Mouse (Mus musculus) right cerebral cortex, postnatal 25 days (tissue): ENCODE measurements at regions not wholly inside any gene's neighbourhood (a gene's known extent, or its start where the extent isn't known, plus 50 kb on each side); places are given as distances from the start of the nearest gene placed in this dataset.

Source experiments
- DNase-seq: peaks from one replicate; pipeline ENCODE4 v3.0.0; 2022

GRCm38 (mm10) chr3:14952169-14952729 is 66.2 kb downstream of the Car2 start:
- DNase-seq, result no peak

GRCm38 (mm10) chr3:14952951-14953350 is 66.9 kb downstream of the Car2 start:
- DNase-seq, result no peak

- no peak for DNase-seq
These were observed 71.4 kb downstream of the Car2 start for GRCm38 (mm10) chr3:14957481-14957880.

DNA sequence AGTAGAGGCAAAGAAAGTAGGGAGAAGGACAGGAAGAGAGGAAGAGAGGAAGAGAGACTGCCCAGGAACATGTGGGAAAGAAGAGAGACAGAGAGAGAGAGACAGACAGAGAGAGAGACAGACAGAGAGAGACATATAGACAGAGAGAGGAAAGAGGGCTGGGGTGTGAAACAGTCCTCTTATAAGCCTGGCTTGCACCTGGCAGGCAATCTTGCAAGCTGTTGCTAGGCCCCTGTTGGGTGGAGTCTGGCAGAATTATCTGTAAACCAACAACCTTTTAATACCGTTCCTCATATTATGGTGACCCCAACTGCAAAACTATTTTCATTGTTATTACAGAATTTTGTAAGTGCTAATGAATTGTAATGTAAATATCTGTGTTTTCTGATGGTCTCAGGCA is 72.2 kb downstream of the Car2 start:
- no peak for DNase-seq

DNA sequence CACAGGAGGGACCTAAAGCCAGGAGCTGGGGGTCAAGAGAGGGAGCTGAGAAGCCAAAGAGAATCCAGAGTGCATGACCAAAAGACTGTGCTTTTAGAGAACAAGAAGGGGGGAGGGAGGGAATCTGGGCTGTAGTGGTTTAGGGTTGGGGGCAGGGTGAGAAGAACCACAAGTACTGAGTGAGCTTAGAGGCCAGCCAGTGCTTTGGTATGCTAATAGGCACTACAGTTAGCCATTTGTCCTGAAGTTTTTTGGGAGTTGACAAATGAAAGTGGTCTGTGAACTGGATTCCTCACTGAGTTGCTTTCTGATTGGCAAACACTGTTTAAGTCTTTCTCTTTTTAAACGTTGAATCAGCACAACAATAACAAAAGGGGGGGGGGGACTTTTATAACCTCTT is 73.5 kb downstream of the Car2 start:
- no peak for DNase-seq

- DNase-seq, result no peak
These were observed 78.7 kb downstream of the Car2 start for GRCm38 (mm10) chr3:14964795-14965194.

DNA sequence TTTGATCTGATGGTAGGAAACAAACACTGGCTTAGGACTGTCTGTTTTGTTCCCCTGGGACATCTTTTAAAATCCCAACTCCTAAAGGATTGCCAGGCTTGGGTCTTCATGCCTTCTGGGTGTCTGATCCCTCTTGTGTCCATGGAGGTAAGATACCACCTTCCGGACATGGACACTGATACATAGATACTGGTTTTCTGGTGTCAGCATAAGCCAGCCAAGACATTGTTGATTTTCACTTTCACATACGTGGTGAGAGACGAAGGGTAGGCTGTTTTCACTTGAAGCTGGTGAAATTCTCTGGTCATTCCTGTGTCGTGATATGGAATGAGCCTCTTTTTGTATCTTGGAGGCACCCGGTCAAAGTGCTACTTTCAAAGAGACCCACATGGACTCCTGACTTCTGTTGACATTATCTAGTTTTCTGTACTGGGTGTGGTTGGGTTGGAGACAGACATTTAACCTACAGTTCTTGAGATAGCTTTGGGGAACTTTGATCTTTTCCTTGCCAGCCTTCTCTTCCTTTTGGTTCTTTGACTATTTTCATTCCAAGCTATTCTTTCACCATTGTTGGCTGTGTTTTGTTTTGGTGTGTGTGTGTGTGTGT is 79.5 kb downstream of the Car2 start:
- DNase-seq, result no peak

DNA sequence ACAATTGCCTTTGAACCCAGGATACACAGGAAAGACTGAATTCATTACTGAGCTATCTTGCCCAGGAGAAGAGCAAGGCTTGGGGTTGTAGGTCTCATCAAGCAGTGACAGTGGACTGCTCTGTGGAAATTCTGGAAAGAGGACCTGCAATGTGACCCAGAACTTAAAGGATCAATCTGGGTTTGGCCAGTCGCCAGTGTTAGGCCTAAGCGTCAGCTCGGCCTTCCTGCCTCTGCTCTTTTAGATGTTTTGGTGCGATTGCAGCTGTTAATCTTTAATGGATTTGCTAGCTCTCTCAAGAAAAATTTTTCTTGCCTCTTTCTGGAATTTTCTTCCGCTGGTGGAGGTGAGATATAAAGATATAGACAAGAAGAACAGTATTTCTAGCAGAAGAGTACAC is 81.2 kb downstream of the Car2 start:
- DNase-seq, result no peak

DNA sequence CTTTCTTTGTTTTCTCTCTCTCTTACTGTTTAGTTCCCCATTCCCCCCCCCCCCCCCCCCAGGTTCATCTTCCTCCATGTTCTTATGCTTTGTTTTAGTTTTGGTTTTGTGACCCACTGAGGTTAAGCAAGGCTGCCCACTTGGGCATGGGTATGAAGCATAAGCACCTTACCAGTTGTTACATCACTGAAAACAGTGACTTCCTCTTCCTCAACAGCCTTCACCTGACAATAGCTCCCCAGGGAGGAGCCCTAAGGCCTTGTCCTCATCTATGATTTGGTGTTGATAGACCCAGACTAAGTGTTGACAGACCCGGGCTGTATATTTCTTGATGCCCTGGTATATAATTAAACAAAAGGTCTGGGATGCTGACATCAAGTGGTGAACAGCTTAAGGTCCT is 82.3 kb downstream of the Car2 start:
- DNase-seq, result no peak

- DNase-seq, result no peak
These were observed 83.6 kb downstream of the Car2 start for GRCm38 (mm10) chr3:14969698-14970097.

- no peak for DNase-seq
These were observed 85.6 kb downstream of the Car2 start for GRCm38 (mm10) chr3:14971647-14972046.

- DNase-seq, result no peak
These were observed 88.7 kb downstream of the Car2 start for GRCm38 (mm10) chr3:14974758-14975157.

- no peak for DNase-seq
These were observed 89.1 kb downstream of the Car2 start for GRCm38 (mm10) chr3:14975203-14975602.

DNA sequence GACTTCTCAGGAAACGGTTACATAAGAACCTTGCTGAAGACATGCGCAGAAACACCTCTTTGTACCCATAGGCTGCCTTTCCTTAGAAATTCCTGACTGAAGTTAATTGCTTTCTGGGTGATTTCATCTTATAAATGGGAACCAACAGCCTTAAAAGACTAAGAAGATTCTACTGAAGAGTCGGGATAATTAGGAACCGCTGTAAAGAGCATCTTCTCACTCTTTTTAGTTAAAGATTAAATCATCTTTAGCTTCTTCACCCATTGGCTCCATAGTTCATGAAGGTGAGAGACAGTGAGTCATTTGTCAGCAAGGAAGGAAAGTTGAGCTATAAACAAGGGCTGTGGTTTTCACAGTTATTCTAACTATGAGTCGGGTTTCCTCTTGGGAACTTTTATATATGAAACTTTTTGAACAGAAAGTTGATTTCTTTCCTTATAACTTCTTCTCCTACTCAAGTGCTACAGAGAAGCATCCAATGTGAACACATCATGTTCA is 93.1 kb downstream of the Car2 start:
- no peak for DNase-seq

DNA sequence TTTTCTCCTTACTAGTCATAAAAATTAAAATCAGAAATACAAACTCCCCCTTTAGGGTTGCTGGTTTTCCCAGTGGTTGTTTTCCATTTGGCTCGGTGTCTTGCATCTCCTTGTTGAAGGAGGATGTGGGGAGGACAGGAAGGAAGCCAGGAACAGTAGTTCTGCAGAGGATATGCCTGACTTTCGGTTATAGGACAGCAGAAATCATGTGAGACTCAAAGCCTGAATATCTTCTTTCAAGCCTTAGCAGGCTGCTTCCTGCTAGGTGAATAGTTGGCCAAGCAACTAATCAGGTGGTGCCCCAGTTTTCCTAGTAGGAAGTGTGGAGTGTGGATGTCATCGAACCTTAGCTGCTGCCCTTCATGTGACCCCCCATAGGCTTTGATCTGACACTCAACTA is 103.6 kb downstream of the Car2 start:
- DNase-seq, result no peak

- no peak for DNase-seq
These were observed 107.9 kb downstream of the Car2 start for GRCm38 (mm10) chr3:14993936-14994335.

DNA sequence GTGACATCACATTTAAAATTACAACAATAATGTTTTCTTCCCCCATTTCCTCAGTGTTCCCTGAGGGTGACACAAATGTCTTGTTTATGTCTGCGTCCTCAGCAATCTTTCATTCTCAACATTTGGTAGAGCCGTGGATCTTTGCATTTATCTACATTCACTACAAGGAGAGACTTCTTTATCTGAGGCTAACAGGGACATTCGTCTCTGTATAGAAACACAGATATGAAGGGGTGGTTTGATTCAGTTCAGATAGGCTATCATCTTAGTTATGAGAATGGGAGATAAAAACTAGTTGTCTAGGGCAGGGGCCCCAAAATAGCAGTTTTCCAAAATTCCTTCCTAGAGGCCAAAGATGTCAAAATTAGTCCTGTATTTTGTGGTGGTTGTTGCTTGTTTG is 111.2 kb downstream of the Car2 start:
- DNase-seq, result no peak

DNA sequence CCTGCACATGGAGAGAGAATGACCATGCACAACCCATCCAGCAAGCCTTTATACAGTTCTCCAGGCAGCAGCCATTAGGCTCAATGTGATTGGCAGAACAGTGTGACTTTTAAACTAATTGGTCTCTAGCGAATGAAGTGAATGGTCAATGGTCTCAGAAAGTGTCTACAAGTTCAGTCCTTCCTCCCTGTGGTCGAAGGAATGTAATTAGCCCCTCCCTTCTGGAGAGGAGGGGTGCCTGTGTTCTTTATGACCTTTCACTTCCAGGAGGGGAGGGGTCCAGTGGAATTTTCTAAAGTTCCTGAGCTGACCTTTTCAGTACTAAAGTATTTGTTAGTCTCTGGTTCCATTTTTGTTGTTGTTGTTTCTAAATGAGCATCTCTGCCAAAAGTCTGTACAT is 112.4 kb downstream of the Car2 start:
- no peak for DNase-seq

GRCm38 (mm10) chr3:14999411-14999810 is 113.3 kb downstream of the Car2 start:
- no peak for DNase-seq

GRCm38 (mm10) chr3:14999914-15000313 is 113.8 kb downstream of the Car2 start:
- no peak for DNase-seq

- no peak for DNase-seq
These were observed 114.6 kb downstream of the Car2 start for GRCm38 (mm10) chr3:15000657-15001056.

DNA sequence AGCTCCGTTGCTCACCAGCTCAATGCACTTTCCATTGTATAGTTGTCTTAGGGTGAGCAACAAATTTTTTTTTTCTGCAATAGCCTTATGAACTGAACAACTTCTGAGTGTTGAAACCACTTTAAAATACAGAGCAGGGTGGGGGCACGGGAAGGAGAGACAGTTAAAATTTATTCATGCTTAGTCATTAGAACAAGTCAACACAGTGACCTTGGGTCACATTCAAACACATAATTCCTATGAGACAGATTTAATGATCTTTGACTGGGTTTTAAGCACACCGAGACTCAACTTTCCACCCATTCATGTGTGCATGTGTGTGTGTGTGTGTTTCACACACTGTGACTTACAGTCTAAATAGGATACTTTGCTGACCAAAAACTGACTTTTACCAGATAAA is 121.7 kb downstream of the Car2 start:
- no peak for DNase-seq

DNA sequence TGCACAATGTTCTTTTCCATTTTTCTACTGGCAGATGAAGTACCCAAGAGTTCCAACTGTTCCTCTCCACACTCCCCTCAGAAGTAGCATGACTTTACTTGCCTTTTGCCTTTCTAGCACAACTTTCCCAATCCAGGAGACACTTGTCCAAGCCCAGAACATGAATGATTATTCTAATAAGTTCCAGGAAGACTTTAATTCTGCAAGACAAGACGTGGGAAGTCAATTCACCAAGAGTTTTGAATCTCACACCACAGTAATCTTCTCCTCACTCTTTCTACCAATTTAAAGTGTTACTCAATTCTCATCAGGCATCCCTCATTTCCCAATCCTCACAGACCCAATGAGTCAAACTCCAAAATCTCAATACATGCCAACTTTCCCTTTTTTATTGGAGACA is 122.4 kb downstream of the Car2 start:
- DNase-seq, result no peak

- DNase-seq, result no peak
These were observed 123.7 kb downstream of the Car2 start for GRCm38 (mm10) chr3:15009747-15010146.

- DNase-seq, result no peak
These were observed 130.5 kb downstream of the Car2 start for GRCm38 (mm10) chr3:15016621-15017020.
